Mouse (Mus musculus): ENCODE measurements around the gene Mybpc2. TPM values are rescaled to one million over a fixed set of nuclear protein-coding genes. Genes with fewer than 3 reads are reported as not detected.

The Mybpc2 gene
- polyA plus RNA-seq, 1 experiment from 2014 or later, result 0.22 TPM

GRCm38 (mm10) chr7:44472961-44473646 is 51.4 kb downstream of the Mybpc2 start:
- Histone ChIP-seq H3K4me3 (no peak overlapping the region), H3K27me3 (peaks cover 22% of the 10 kb centered on the region), H3K9me3 (no peaks in the 10 kb centered on the region), H3K4me2 (no peak overlapping the region), H3K27ac (replicated peaks) (peak overlapping the region; percentile 79; the same call in 1 of the 2 replicates), H3K36me3 (no peaks in the 10 kb centered on the region), H3K9ac (0 out of 2 replicates have a peak overlapping the region, but pooled peaks have one; percentile 38), H3K4me1 (replicated peaks) (peaks cover 57% of the 10 kb centered on the region)
- ATAC-seq (ENCODE audit: low read depth), result no peak
- WGBS, result 65% methylated on average over 9 of the region's 9 CpGs

- Histone ChIP-seq H3K27ac (replicated peaks) (0 out of 2 replicates have a peak overlapping the region, but pooled peaks have one; percentile 79), H3K9me3 (no peaks in the 10 kb centered on the region), H3K27me3 (peaks cover 17% of the 10 kb centered on the region), H3K36me3 (no peaks in the 10 kb centered on the region), H3K4me2 (no peak overlapping the region), H3K9ac (no peak overlapping the region), H3K4me1 (replicated peaks) (peaks cover 59% of the 10 kb centered on the region), H3K4me3 (no peak overlapping the region)
- ATAC-seq (ENCODE audit: low read depth), result no peak
- 0% methylated on average over 1 of the region's 1 CpGs for WGBS
These were observed 51.9 kb downstream of the Mybpc2 start for GRCm38 (mm10) chr7:44472558-44472885.

GRCm38 (mm10) chr7:44471880-44472557 is 52.4 kb downstream of the Mybpc2 start:
- peak overlapping the region; percentile 30 for H3K27ac ChIP-seq (replicated peaks)
- H3K4me1 ChIP-seq (replicated peaks), result peaks cover 64% of the 10 kb centered on the region
- H3K4me3 ChIP-seq, result no peak overlapping the region
- no peaks in the 10 kb centered on the region for H3K36me3 ChIP-seq
- H3K9me3 ChIP-seq, result no peaks in the 10 kb centered on the region
- no peak for ATAC-seq (ENCODE audit: low read depth)
- peaks cover 12% of the 10 kb centered on the region for H3K27me3 ChIP-seq
- 50% methylated on average over 6 of the region's 6 CpGs for WGBS
- H3K4me2 ChIP-seq, result no peak overlapping the region
- no peak overlapping the region for H3K9ac ChIP-seq

GRCm38 (mm10) chr7:44470696-44471612 is 53.5 kb downstream of the Mybpc2 start:
- H3K9ac ChIP-seq, result no peak overlapping the region
- H3K9me3 ChIP-seq, result no peaks in the 10 kb centered on the region
- peak overlapping the region; percentile 30; the same call in 1 of the 2 replicates for H3K27ac ChIP-seq (replicated peaks)
- no peak overlapping the region for H3K4me2 ChIP-seq
- no peak for ATAC-seq (ENCODE audit: low read depth)
- H3K27me3 ChIP-seq, result peaks cover under 1% of the 10 kb centered on the region
- WGBS, result 89% methylated on average over 16 of the region's 16 CpGs
- H3K4me1 ChIP-seq (replicated peaks), result peaks cover 71% of the 10 kb centered on the region
- H3K36me3 ChIP-seq, result no peaks in the 10 kb centered on the region
- no peak overlapping the region for H3K4me3 ChIP-seq

GRCm38 (mm10) chr7:44469677-44470675 is 54.5 kb downstream of the Mybpc2 start:
- peaks cover 69% of the 10 kb centered on the region for H3K4me1 ChIP-seq (replicated peaks)
- no peaks in the 10 kb centered on the region for H3K9me3 ChIP-seq
- peak overlapping the region; percentile 73 for H3K4me2 ChIP-seq
- H3K36me3 ChIP-seq, result no peaks in the 10 kb centered on the region
- WGBS, result 90% methylated on average over 16 of the region's 16 CpGs
- H3K9ac ChIP-seq, result no peak overlapping the region; the same call in 1 of the 2 replicates
- no peaks in the 10 kb centered on the region for H3K27me3 ChIP-seq
- no peak for ATAC-seq (ENCODE audit: low read depth)
- H3K4me3 ChIP-seq, result no peak overlapping the region
- peak overlapping the region; percentile 93; the same call in 1 of the 2 replicates for H3K27ac ChIP-seq (replicated peaks)

- Histone ChIP-seq H3K4me3 (peak overlapping the region; percentile 60), H3K36me3 (peaks cover 5% of the 10 kb centered on the region), H3K4me1 (replicated peaks) (peaks cover 69% of the 10 kb centered on the region), H3K9me3 (no peaks in the 10 kb centered on the region), H3K9ac (peak overlapping the region; percentile 76), H3K4me2 (peak overlapping the region; percentile 73), H3K27ac (replicated peaks) (peak overlapping the region; percentile 93), H3K27me3 (no peaks in the 10 kb centered on the region)
- no peak for ATAC-seq (ENCODE audit: low read depth)
- WGBS, result 60% methylated on average over 15 of the region's 15 CpGs
These were observed 55.7 kb downstream of the Mybpc2 start for GRCm38 (mm10) chr7:44468644-44469285.

GRCm38 (mm10) chr7:44467811-44468411 is 56.5 kb downstream of the Mybpc2 start, which contains the start of gene Josd2:
Gene Josd2 (plus strand): TSS chr7:44467980.
- WGBS, result under 1% methylated on average over 42 of the region's 42 CpGs
- peaks cover 13% of the 10 kb centered on the region for H3K36me3 ChIP-seq
- peak within 1 kb of the TSS; percentile 76 for H3K9ac ChIP-seq
- H3K27me3 ChIP-seq, result no peaks in the 10 kb centered on the region; the same call in 1 of the 2 replicates
- peaks cover 71% of the 10 kb centered on the region for H3K4me1 ChIP-seq (replicated peaks)
- peak within 1 kb of the TSS; percentile 93 for H3K27ac ChIP-seq (replicated peaks)
- H3K9me3 ChIP-seq, result no peaks in the 10 kb centered on the region
- peak; percentile 92 for ATAC-seq (ENCODE audit: low read depth)
- H3K4me3 ChIP-seq, result peak within 1 kb of the TSS; percentile 60
- peak within 1 kb of the TSS; percentile 73 for H3K4me2 ChIP-seq

- Histone ChIP-seq H3K4me1 (replicated peaks) (peaks cover 71% of the 10 kb centered on the region), H3K4me3 (0 out of 2 replicates have a peak overlapping the region, but pooled peaks have one; percentile 60), H3K9me3 (no peaks in the 10 kb centered on the region), H3K27me3 (peaks cover 7% of the 10 kb centered on the region), H3K27ac (replicated peaks) (peak overlapping the region; percentile 93), H3K36me3 (peaks cover 23% of the 10 kb centered on the region), H3K4me2 (peak overlapping the region; percentile 73; the same call in 1 of the 2 replicates), H3K9ac (peak overlapping the region; percentile 12; the same call in 1 of the 2 replicates)
- WGBS, result 85% methylated on average over 16 of the region's 16 CpGs
- ATAC-seq (ENCODE audit: low read depth), result no peak; the same call in 1 of the 2 replicates
These were observed 57.6 kb downstream of the Mybpc2 start for GRCm38 (mm10) chr7:44466888-44467311.

- no peak for ATAC-seq (ENCODE audit: low read depth)
- no peak overlapping the region for H3K4me3 ChIP-seq
- H3K4me1 ChIP-seq (replicated peaks), result peaks cover 71% of the 10 kb centered on the region
- WGBS, result 78% methylated on average over 10 of the region's 10 CpGs
- no peak overlapping the region for H3K4me2 ChIP-seq
- H3K9ac ChIP-seq, result no peak overlapping the region
- peaks cover 30% of the 10 kb centered on the region for H3K36me3 ChIP-seq
- peak overlapping the region; percentile 93 for H3K27ac ChIP-seq (replicated peaks)
- peaks cover 14% of the 10 kb centered on the region for H3K27me3 ChIP-seq
- H3K9me3 ChIP-seq, result no peaks in the 10 kb centered on the region
These were observed 58.2 kb downstream of the Mybpc2 start for GRCm38 (mm10) chr7:44466006-44466887.

All from neural tube, embryonic 13.5 days (tissue).